Mouse (Mus musculus) ES-E14 (cell line): ENCODE results near the gene Zfyve27. TPM values are rescaled to one million over a fixed set of nuclear protein-coding genes. Genes with fewer than 3 reads are reported as not detected.

ENCODE experiments used
- DNase-seq: peaks from one replicate; pipeline ENCODE4 v3.0.0-alpha.2; 2013; ENCODE audit warnings: low read depth, low spot score
- H3K27ac ChIP-seq: 2 replicates; pipeline ENCODE4 v1.5.1; 2012; ENCODE audit warnings: low read depth, mild to moderate bottlenecking, low read length, moderate library complexity, mixed read lengths; ENCODE audit not compliant: poor library complexity, insufficient read depth, severe bottlenecking
- H3K36me3 ChIP-seq: 2 replicates; pipeline ENCODE4 v1.6.1; 2012; ENCODE audit warnings: mild to moderate bottlenecking, low read length, moderate library complexity, mixed read lengths; ENCODE audit not compliant: control insufficient read depth, poor library complexity, insufficient read depth, severe bottlenecking
- H3K4me1 ChIP-seq, 2 experiments: fragments of 150-350 bp in 1 of 2; sonication (generic) in 1 of 2; 2 replicates each; pipeline ENCODE4 v1.6.1; 2012; ENCODE audit warnings: low read length in 2 of 2, mild to moderate bottlenecking in 1 of 2, mixed read lengths in 1 of 2; ENCODE audit not compliant: control insufficient read depth in 2 of 2, insufficient read depth in 2 of 2, poor library complexity in 1 of 2
- H3K4me3 ChIP-seq, 2 experiments: fragments of 150-350 bp in 1 of 2; sonication (generic) in 1 of 2; 2 replicates each; pipeline ENCODE4 v1.5.1; 2012; ENCODE audit warnings: low read length in 2 of 2, low read depth in 1 of 2, mild to moderate bottlenecking in 1 of 2, mixed read lengths in 1 of 2; ENCODE audit not compliant: insufficient read depth in 1 of 2, poor library complexity in 1 of 2, severe bottlenecking in 1 of 2
- H3K9ac ChIP-seq: 2 replicates; pipeline ENCODE4 v1.6.1; 2012; ENCODE audit warnings: low read depth, mild to moderate bottlenecking, low read length, mixed read lengths; ENCODE audit not compliant: poor library complexity, insufficient read depth, severe bottlenecking
- H3K9me3 ChIP-seq: fragments of 150-350 bp; sonication (generic); 2 replicates; pipeline ENCODE4 v1.6.1; 2012; ENCODE audit warnings: low read depth, mild to moderate bottlenecking, low read length; ENCODE audit not compliant: control insufficient read depth, insufficient read depth
- CHD2 ChIP-seq: IDR thresholded peaks from 2 replicates; pipeline ENCODE4 v1.6.1; 2014; ENCODE audit warnings: mild to moderate bottlenecking, low read depth, low read length, inconsistent platforms
- HCFC1 ChIP-seq: IDR thresholded peaks from 2 replicates; pipeline ENCODE4 v1.6.1; 2012; ENCODE audit warnings: low read length, inconsistent platforms, borderline replicate concordance; ENCODE audit not compliant: insufficient read depth
- MAFK ChIP-seq: IDR thresholded peaks from 2 replicates; pipeline ENCODE4 v1.6.1; 2014; ENCODE audit warnings: mild to moderate bottlenecking, low read depth, low read length, inconsistent platforms; ENCODE audit not compliant: insufficient read depth
- ZC3H11A ChIP-seq: IDR thresholded peaks from 2 replicates; pipeline ENCODE4 v1.6.1; 2012; ENCODE audit warnings: low read depth, mild to moderate bottlenecking, inconsistent platforms, low read length, borderline replicate concordance
- ZNF384 ChIP-seq: IDR thresholded peaks from 2 replicates; pipeline ENCODE4 v1.6.1; 2012; ENCODE audit warnings: low read depth, low read length, inconsistent platforms
- in situ Hi-C, 2 experiments: fragments of 600-800 bp; cut with MboI; formaldehyde crosslinking; loops; one replicate each; pipeline ENCODE4 v1.15.1; 2025; ENCODE audit warnings: low sequenced_read_pairs in 2 of 2, inconsistent platforms in 1 of 2; ENCODE audit not compliant: unreplicated experiment in 2 of 2
- total RNA-seq: library from RNA; depleted of rRNA; stranded (reverse); fragments of 300-350 nt; gene quantifications from 2 replicates; pipeline ENCODE4 v1.2.3, GENCODE M21; 2012

Zfyve27 gene
- total RNA-seq, 1 experiment = 45.9 TPM

DNA sequence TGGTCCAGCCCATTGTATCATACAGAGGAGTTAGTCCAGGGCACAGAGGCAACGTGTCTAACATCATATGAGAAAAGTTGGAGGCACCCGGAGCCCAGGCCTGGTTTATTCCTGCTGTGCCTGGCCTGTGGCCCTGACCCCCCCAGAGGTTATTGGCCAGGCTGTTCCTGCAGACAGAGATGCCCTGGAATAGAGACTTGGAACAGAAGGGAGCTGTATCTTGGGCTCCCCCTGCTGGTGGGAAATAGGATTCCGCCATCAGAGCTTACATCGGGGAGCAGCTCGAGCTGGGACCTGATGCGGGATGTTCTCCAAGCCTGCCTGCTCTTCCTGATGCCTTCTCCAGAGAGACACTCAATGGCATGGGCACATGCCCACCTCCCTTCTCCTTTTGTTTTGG, 11.8 kb upstream of the Zfyve27 start:
- in situ Hi-C loops = no loop called here
- Histone ChIP-seq H3K9me3 (no peaks in the 10 kb centered on the region), H3K9ac (no peak overlapping the region), H3K27ac (no peak overlapping the region), H3K36me3 (peaks cover 6% of the 10 kb centered on the region; the same call in 1 of the 2 replicates), H3K4me1 (peaks cover 7 to 25% of the 10 kb centered on the region in 2 experiments; a peak in 3 of 4 replicates), H3K4me3 (no peak overlapping the region)
- peak; percentile 84 for DNase-seq
- no peak for TF ChIP-seq CHD2
- TF ChIP-seq ZC3H11A = 0 out of 2 replicates have a peak, but pooled peaks have one; percentile 22
- TF ChIP-seq MAFK = no peak
- TF ChIP-seq HCFC1 = no peak

- no peak for DNase-seq
- no peaks in the 10 kb centered on the region for H3K9me3 ChIP-seq
- in situ Hi-C loops = no loop called here
- H3K4me3 ChIP-seq = no peak overlapping the region
- peaks cover 1 to 8% of the 10 kb centered on the region in 2 experiments; a peak in 1 of 4 replicates for H3K4me1 ChIP-seq
- no peaks in the 10 kb centered on the region for H3K36me3 ChIP-seq
- TF ChIP-seq HCFC1 (no peak), ZC3H11A (no peak)
- H3K27ac ChIP-seq = no peak overlapping the region
- no peak overlapping the region for H3K9ac ChIP-seq
Measured at GRCm38 (mm10) chr19:42157493-42158237, 6.1 kb upstream of the Zfyve27 start.

- H3K36me3 ChIP-seq = no peaks in the 10 kb centered on the region
- no peak for DNase-seq
- TF ChIP-seq HCFC1 (no peak), ZNF384 (no peak), CHD2 (no peak), ZC3H11A (no peak), MAFK (no peak)
- H3K9ac ChIP-seq = no peak overlapping the region
- in situ Hi-C loops = no loop called here
- peaks cover 0 to 5% of the 10 kb centered on the region in 2 experiments; a peak in 1 of 4 replicates for H3K4me1 ChIP-seq
- H3K27ac ChIP-seq = no peak overlapping the region
- H3K9me3 ChIP-seq = no peaks in the 10 kb centered on the region
- no peak overlapping the region for H3K4me3 ChIP-seq
Measured at GRCm38 (mm10) chr19:42158246-42159017, 5.3 kb upstream of the Zfyve27 start.

DNA sequence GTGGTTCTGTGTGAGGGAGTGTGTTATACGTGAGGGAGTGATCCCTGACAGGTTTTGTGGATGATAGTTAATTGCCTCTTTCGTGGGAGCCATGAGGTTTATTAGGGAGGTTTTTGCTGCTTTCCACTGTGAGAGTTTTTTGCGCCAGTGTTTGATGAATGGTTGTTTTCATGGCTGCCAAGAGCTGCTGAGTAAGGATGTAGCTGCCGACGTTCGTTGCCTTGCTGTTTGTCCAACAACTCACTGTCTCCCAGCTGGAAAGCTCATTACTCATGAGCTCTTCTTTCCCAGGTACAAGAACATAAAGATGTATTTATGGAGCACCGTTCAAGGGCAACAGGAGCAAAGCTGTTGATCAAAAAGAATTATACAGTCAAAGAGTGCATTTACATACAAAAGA, 437 bp downstream of the Zfyve27 start:
- in situ Hi-C loops = no loop called here
- Histone ChIP-seq H3K9me3 (no peaks in the 10 kb centered on the region), H3K4me1 (no peaks in the 10 kb centered on the region; a peak in 1 of 4 replicates), H3K4me3 (no peak overlapping the region), H3K9ac (no peak overlapping the region), H3K27ac (no peak overlapping the region), H3K36me3 (no peaks in the 10 kb centered on the region)
- DNase-seq = no peak
- TF ChIP-seq HCFC1 (no peak), ZC3H11A (no peak), CHD2 (no peak), ZNF384 (no peak)
